Mouse (Mus musculus) embryonic facial prominence, embryonic 13.5 days (tissue): ENCODE data around the gene Cdh15. TPM values are rescaled to one million over a fixed set of nuclear protein-coding genes. Genes with fewer than 3 reads are reported as not detected.

Source experiments
- ATAC-seq: fragments of 200-750 bp; cut with Nextera tagmentation; 2 replicates; pipeline ENCODE4 v1.8.0; 2017; ENCODE audit warnings: low read depth; ENCODE audit not compliant: insufficient number of reproducible peaks, insufficient read depth, low FRiP score, low TSS enrichment
- H3K27ac ChIP-seq: fragments of 300-500 bp; sonication (generic); 2 replicates; pipeline ENCODE4 v1.5.1; 2015; ENCODE audit warnings: moderate library complexity, mild to moderate bottlenecking, inconsistent platforms
- H3K27me3 ChIP-seq: fragments of 300-500 bp; sonication (generic); 2 replicates; pipeline ENCODE4 v1.6.1; 2015; ENCODE audit warnings: mild to moderate bottlenecking, inconsistent platforms
- H3K36me3 ChIP-seq: fragments of 300-500 bp; sonication (generic); 2 replicates; pipeline ENCODE4 v1.6.1; 2015; ENCODE audit warnings: mild to moderate bottlenecking, inconsistent platforms
- H3K4me1 ChIP-seq: fragments of 300-500 bp; sonication (generic); 2 replicates; pipeline ENCODE4 v1.6.1; 2015; ENCODE audit warnings: inconsistent platforms
- H3K4me2 ChIP-seq: fragments of 300-500 bp; sonication (generic); 2 replicates; pipeline ENCODE4 v1.6.1; 2015; ENCODE audit warnings: moderate library complexity, mild to moderate bottlenecking, inconsistent platforms
- H3K4me3 ChIP-seq: fragments of 300-500 bp; sonication (generic); 2 replicates; pipeline ENCODE4 v1.5.1; 2015; ENCODE audit warnings: mild to moderate bottlenecking, inconsistent platforms
- H3K9ac ChIP-seq: fragments of 300-500 bp; sonication (generic); 2 replicates; pipeline ENCODE4 v1.6.1; 2015; ENCODE audit warnings: mild to moderate bottlenecking, inconsistent platforms
- H3K9me3 ChIP-seq: fragments of 300-500 bp; sonication (generic); 2 replicates; pipeline ENCODE4 v1.6.1; 2016; ENCODE audit warnings: inconsistent platforms
- WGBS: fragments of 180-500 bp; shearing (Covaris S2); methylation state at CpG from one replicate; pipeline ENCODE4 v1.1.7; 2015; ENCODE audit warnings: mixed read lengths; 5-methylcytosine and 5-hydroxymethylcytosine counted together
- polyA plus RNA-seq: library from polyadenylated mRNA; unstranded; fragments of >200 nt; fragmentation: Nextera tagmentation; extraction: Ambion mirVana; gene quantifications from 2 replicates; pipeline ENCODE4 v1.2.1, GENCODE M21; 2015

Gene Cdh15
- polyA plus RNA-seq, 1 experiment from 2014 or later = 5.0 TPM

- H3K9me3 ChIP-seq = no peaks in the 10 kb centered on the region
- no peak overlapping the region for H3K9ac ChIP-seq
- H3K4me3 ChIP-seq = no peak overlapping the region
- peak; percentile 38; the same call in 1 of the 2 replicates for ATAC-seq
- no peak overlapping the region for H3K4me2 ChIP-seq
- no peaks in the 10 kb centered on the region for H3K27me3 ChIP-seq
- H3K36me3 ChIP-seq = peaks cover 18% of the 10 kb centered on the region
- H3K27ac ChIP-seq = no peak overlapping the region
- 45% methylated on average over 6 of the region's 6 CpGs for WGBS
- peaks cover 7% of the 10 kb centered on the region; the same call in 1 of the 2 replicates for H3K4me1 ChIP-seq
Measured at GRCm38 (mm10) chr8:122906463-122907021, 58.8 kb downstream of the Cdh15 start.

- Histone ChIP-seq H3K4me3 (no peak overlapping the region), H3K36me3 (peaks cover 30% of the 10 kb centered on the region), H3K4me2 (no peak overlapping the region), H3K4me1 (peaks cover 5% of the 10 kb centered on the region), H3K9me3 (no peaks in the 10 kb centered on the region), H3K27ac (no peak overlapping the region), H3K27me3 (no peaks in the 10 kb centered on the region), H3K9ac (no peak overlapping the region)
- WGBS = 83% methylated on average over 3 of the region's 3 CpGs
- ATAC-seq = no peak
Measured at GRCm38 (mm10) chr8:122912150-122912549, 64.4 kb downstream of the Cdh15 start.

- 89% methylated on average over 4 of the region's 4 CpGs for WGBS
- peaks cover 22% of the 10 kb centered on the region for H3K36me3 ChIP-seq
- ATAC-seq = no peak
Measured at GRCm38 (mm10) chr8:122912871-122913270, 65.1 kb downstream of the Cdh15 start.

GRCm38 (mm10) chr8:122916766-122917165 lies 69.0 kb downstream of the Cdh15 start:
- no peak for ATAC-seq
- Histone ChIP-seq H3K4me1 (peaks cover 38% of the 10 kb centered on the region), H3K27me3 (no peaks in the 10 kb centered on the region), H3K9ac (no peak overlapping the region), H3K4me3 (no peak overlapping the region), H3K36me3 (peaks cover 16% of the 10 kb centered on the region), H3K27ac (peak overlapping the region; percentile 84; the same call in 1 of the 2 replicates), H3K9me3 (no peaks in the 10 kb centered on the region), H3K4me2 (no peak overlapping the region)
- whole genome bisulfite sequencing = 27% methylated on average over 3 of the region's 3 CpGs

More at GRCm38 (mm10) chr8:122912871-122913270, 65.1 kb downstream of the Cdh15 start:
- H3K27ac ChIP-seq = no peak overlapping the region
- H3K4me2 ChIP-seq = no peak overlapping the region
- no peak overlapping the region for H3K4me3 ChIP-seq
- H3K4me1 ChIP-seq = peaks cover 12% of the 10 kb centered on the region
- H3K27me3 ChIP-seq = no peaks in the 10 kb centered on the region
- no peaks in the 10 kb centered on the region for H3K9me3 ChIP-seq
- H3K9ac ChIP-seq = no peak overlapping the region

Other genes starting within 250 kb of the Cdh15 start
- 7.5 and 7.6 TPM in 2 replicates for gene Galns, start 236.5 kb upstream of the Cdh15 start, polyA plus RNA-seq
- 53.0 and 57.7 TPM in 2 replicates for gene Trappc2l, start 236.3 kb upstream of the Cdh15 start, polyA plus RNA-seq
- not detected in 2 replicates for gene Pabpn1l, start 225.2 kb upstream of the Cdh15 start, polyA plus RNA-seq
- gene Cbfa2t3, start 148.9 kb upstream of the Cdh15 start, polyA plus RNA-seq = 4.6 TPM in 2 replicates
- 16.4 and 18.9 TPM in 2 replicates for gene Acsf3, start 72.5 kb upstream of the Cdh15 start, polyA plus RNA-seq
- gene Ankrd11, start 194.3 kb downstream of the Cdh15 start, polyA plus RNA-seq = 40.9 and 44.1 TPM in 2 replicates
- gene Spg7, start 215.0 kb downstream of the Cdh15 start, polyA plus RNA-seq = 47.9 and 49.8 TPM in 2 replicates